Mouse (Mus musculus) lung, adult 2 months (tissue): ENCODE data around the gene Il27ra. TPM values are rescaled to one million over a fixed set of nuclear protein-coding genes. Genes with fewer than 3 reads are reported as not detected.
"Not testable (repeated sequence)": the region's sequence is repeated elsewhere in the genome, so short reads cannot be mapped to it uniquely, and the experiment has no call there.

Source experiments
- DNase-seq: peaks from one replicate; pipeline ENCODE4 v3.0.0; 2022
- H3K4me1 ChIP-seq: fragments of 200-500 bp; 2 replicates; pipeline ENCODE4 v1.6.1; 2011; ENCODE audit warnings: low read length; ENCODE audit not compliant: control insufficient read depth, insufficient read depth
- H3K4me3 ChIP-seq: fragments of 200-500 bp; replicated peaks from 2 replicates; pipeline ENCODE3; 2011; ENCODE audit warnings: low read depth, mild to moderate bottlenecking, control low read depth, low read length; ENCODE audit errors: extremely low read depth
- CTCF ChIP-seq: fragments of 200-500 bp; IDR thresholded peaks from 2 replicates; pipeline ENCODE4 v1.5.1; 2011; ENCODE audit warnings: mild to moderate bottlenecking, low read length, control low read depth; ENCODE audit not compliant: insufficient read depth
- POLR2A ChIP-seq: fragments of 200-500 bp; IDR thresholded peaks from 2 replicates; pipeline ENCODE4 v1.6.1; 2011; ENCODE audit warnings: low read depth, mild to moderate bottlenecking, control low read depth, low read length, borderline replicate concordance; ENCODE audit errors: extremely low read depth
- WGBS: fragments of 180-500 bp; shearing (Covaris S2); methylation state at CpG from one replicate; pipeline ENCODE4 v1.1.7; 2018; 5-methylcytosine and 5-hydroxymethylcytosine counted together
- polyA plus RNA-seq: library from polyadenylated mRNA; depleted of rRNA; stranded (reverse); fragments of >200 nt; gene quantifications from 2 replicates; pipeline ENCODE4 v1.2.3, GENCODE M21; 2012; rRNA removed

Il27ra gene
- polyA plus RNA-seq, 1 experiment: 7.5 TPM

DNA sequence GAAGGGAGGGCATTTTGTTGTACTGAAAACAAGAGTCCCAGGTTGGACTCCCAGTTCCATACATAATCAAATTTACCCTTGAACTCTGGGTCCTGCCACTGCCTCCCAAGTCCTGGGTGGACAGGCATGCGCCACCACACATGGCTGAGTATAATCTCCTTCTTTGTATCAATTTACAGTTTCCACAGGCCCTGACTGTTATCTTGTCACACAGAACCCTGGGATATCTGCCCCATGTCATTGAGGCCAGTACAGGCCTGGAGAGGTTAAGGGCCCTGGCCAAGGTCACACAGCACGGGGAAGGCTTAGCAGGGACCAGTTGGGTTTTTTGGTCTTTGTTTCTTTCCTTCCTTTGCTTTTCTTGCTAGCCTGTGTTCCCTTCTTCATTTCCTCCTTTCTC, 49.9 kb downstream of the Il27ra start:
- Histone ChIP-seq H3K4me1 (no peaks in the 10 kb centered on the region), H3K4me3 (no peak overlapping the region)
- TF ChIP-seq CTCF (no peak), POLR2A (no peak)
- DNase-seq: no peak
- 90% methylated on average over 2 of the region's 2 CpGs for WGBS

DNA sequence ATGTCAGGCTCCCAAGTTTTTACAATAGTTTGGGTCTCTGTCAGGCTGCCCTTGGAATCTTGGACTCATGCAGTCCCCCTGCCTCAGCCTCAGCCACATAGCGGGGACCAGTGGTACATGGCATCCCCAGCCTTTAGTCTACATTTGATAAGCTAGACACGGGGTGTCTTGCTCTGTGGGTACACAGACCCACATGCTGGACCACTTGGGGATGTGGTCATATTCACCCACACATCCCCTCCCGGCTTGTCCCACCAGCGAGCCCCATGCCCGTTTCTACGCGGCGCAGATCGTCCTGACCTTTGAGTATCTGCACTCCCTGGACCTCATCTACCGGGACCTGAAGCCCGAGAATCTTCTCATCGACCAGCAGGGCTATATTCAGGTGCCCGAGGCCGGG, 52.2 kb downstream of the Il27ra start:
- 94% methylated on average over 14 of the region's 14 CpGs for WGBS
- H3K4me1 ChIP-seq: no peaks in the 10 kb centered on the region
- H3K4me3 ChIP-seq: no peak overlapping the region
- no peak for TF ChIP-seq CTCF
- no peak for TF ChIP-seq POLR2A
- no peak for DNase-seq

DNA sequence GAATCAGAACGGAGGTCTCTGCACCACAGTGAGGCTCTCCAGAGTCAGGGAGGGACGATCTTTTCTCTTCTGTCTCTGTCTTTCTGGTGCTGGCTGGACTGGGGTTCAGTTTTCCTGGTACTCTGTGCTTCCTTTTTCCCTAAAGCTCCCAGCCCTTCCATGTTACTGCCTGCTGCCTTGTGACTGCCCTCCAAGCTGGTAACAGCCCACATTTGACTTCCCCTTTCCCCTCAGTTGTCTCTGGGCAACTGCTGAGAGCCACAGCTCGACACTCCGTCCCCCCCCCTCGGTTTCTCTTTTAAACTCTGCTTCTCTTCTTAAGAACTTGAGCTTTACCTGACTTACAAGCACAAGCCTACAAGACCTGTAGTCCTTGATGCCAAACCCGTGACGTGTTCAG, 53.1 kb downstream of the Il27ra start:
- H3K4me3 ChIP-seq: no peak overlapping the region
- WGBS: 81% methylated on average over 7 of the region's 7 CpGs
- DNase-seq: no peak
- TF ChIP-seq POLR2A: no peak
- TF ChIP-seq CTCF: no peak
- H3K4me1 ChIP-seq: no peaks in the 10 kb centered on the region

DNA sequence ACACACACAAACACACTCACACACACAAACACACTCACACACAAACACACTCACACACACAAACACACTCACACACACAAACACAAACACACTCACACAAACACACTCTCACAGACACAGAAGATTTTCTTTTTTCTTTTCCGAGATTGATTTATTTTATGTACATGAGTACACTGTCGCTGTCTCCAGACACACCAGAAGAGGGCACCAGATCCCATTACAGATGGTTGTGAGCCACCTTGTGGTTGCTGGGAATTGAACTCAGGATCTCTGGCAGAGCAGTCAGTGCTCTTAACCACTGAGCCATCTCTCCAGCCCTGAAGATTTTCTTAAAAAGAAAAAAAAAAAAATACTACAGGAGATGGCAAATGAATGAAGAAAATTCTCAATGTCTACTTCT, 59.2 kb downstream of the Il27ra start:
- H3K4me3 ChIP-seq, H3K4me1 ChIP-seq, DNase-seq: not testable (repeated sequence)
- 96% methylated on average over 2 of the region's 2 CpGs for WGBS

DNA sequence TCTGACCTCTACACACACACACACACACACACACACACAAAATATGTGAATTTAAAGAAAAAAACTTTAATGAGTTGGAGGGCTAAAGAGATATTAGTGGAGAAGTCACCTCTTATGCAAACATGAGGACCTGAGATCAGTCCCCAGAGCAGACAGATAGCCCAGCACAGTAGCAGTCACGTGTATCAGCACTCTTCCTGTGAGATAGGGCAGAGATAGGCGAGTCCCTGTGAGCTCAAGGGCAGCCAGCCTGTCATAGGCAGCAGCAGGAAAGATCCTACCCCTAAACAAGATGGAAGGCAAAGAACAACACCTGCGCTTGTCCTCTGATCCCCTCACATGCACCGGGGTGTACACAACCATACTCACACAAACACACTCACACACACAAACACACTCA, 59.9 kb downstream of the Il27ra start:
- WGBS: 76% methylated on average over 4 of the region's 4 CpGs
- no peak for DNase-seq
- H3K4me3 ChIP-seq: no peak overlapping the region
- H3K4me1 ChIP-seq: peaks cover 4% of the 10 kb centered on the region
- no peak for TF ChIP-seq POLR2A
- no peak for TF ChIP-seq CTCF

DNA sequence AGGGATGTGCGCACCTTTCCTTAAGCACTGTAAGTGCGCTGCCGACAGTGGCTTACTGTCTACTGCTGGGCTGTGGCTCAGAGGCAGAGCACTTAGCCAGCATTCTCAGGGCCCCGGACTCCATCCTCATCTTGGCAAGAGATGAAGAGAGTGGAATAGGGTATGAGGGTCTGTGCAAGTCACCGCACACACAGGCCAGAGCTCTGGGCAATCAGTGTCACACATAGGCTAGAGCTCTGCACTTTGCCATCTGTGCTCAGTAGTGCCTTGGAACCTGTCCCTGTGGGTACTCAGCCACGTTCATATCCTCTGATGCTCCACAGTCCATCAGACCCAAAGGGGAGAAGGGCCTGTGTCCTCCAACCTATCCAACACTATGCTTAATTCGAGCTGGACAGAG, 60.9 kb downstream of the Il27ra start:
- H3K4me3 ChIP-seq: no peak overlapping the region
- no peak for TF ChIP-seq CTCF
- no peak for TF ChIP-seq POLR2A
- WGBS: 94% methylated on average over 7 of the region's 7 CpGs
- DNase-seq: no peak
- peaks cover 11% of the 10 kb centered on the region for H3K4me1 ChIP-seq

DNA sequence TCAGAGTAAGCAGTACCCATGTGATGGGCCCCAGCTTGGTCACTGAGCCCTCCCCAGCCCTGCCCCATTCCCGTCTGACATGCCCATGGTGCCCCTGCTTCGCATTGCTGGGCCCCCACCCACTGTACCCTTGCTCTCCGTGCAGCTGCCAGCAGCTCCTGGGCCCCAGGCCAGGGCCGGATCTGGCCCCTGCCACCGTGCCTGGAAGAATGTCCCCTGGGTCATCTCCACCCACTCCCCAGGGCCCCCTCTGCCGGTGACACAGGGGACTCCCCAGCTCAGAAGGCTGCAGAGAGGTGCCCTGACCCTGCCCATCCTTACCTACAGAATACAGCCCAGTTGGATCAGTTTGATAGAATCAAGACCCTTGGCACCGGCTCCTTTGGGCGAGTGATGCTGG, 61.5 kb downstream of the Il27ra start:
- Histone ChIP-seq H3K4me3 (no peak overlapping the region), H3K4me1 (peaks cover 11% of the 10 kb centered on the region)
- no peak for DNase-seq
- TF ChIP-seq CTCF: no peak
- TF ChIP-seq POLR2A: no peak
- WGBS: 72% methylated on average over 8 of the region's 8 CpGs

Other genes with a start within 250 kb of the Il27ra start
- 81.1 and 86.4 TPM in 2 replicates for gene Adgrl1, start 142.5 kb downstream of the Il27ra start, polyA plus RNA-seq
- 1.7 and 2.0 TPM in 2 replicates for gene Gm10644, start 87.4 kb downstream of the Il27ra start, polyA plus RNA-seq
- 7.5 and 7.9 TPM in 2 replicates for gene Asf1b, start 87.1 kb downstream of the Il27ra start, polyA plus RNA-seq
- gene Prkaca, start 69.6 kb downstream of the Il27ra start, polyA plus RNA-seq: 57.0 and 79.9 TPM in 2 replicates
- 37.0 and 37.9 TPM in 2 replicates for gene Samd1, start 44.9 kb downstream of the Il27ra start, polyA plus RNA-seq
- gene 1700067K01Rik, start 41.1 kb downstream of the Il27ra start, polyA plus RNA-seq: 0.35 and 0.36 TPM in 2 replicates
- 29.5 and 57.0 TPM in 2 replicates for gene 2210011C24Rik, start 30.4 kb downstream of the Il27ra start, polyA plus RNA-seq
- gene Palm3, start 21.1 kb downstream of the Il27ra start, polyA plus RNA-seq: 0.42 and 0.89 TPM in 2 replicates
- 0.22 and 0.71 TPM in 2 replicates for gene Rln3, start 2.4 kb upstream of the Il27ra start, polyA plus RNA-seq
- gene Gm10643, start 22.5 kb upstream of the Il27ra start, polyA plus RNA-seq: 0.71 and 1.0 TPM in 2 replicates
- gene Rfx1, start 24.2 kb upstream of the Il27ra start, polyA plus RNA-seq: 29.8 and 30.7 TPM in 2 replicates
- gene Dcaf15, start 62.2 kb upstream of the Il27ra start, polyA plus RNA-seq: 36.1 and 42.5 TPM in 2 replicates
- 1.8 and 2.4 TPM in 2 replicates for gene Podnl1, start 83.4 kb upstream of the Il27ra start, polyA plus RNA-seq
- 25.9 and 27.7 TPM in 2 replicates for gene Cc2d1a, start 105.3 kb upstream of the Il27ra start, polyA plus RNA-seq
- gene 4930432K21Rik, start 105.4 kb upstream of the Il27ra start, polyA plus RNA-seq: 1.0 and 1.1 TPM in 2 replicates
- gene Nanos3, start 142.6 kb upstream of the Il27ra start, polyA plus RNA-seq: 0.18 and 0.54 TPM in 2 replicates
- 21.2 and 24.0 TPM in 2 replicates for gene Zswim4, start 194.5 kb upstream of the Il27ra start, polyA plus RNA-seq
- 116 and 149 TPM in 2 replicates for gene D8Ertd738e, start 207.1 kb upstream of the Il27ra start, polyA plus RNA-seq
- 66.2 and 78.8 TPM in 2 replicates for gene Mri1, start 214.7 kb upstream of the Il27ra start, polyA plus RNA-seq
- gene Ccdc130, start 227.8 kb upstream of the Il27ra start, polyA plus RNA-seq: 37.6 and 63.7 TPM in 2 replicates